Mouse (Mus musculus): ENCODE results near the gene Prmt1. TPM values are rescaled to one million over a fixed set of nuclear protein-coding genes. Genes with fewer than 3 reads are reported as not detected.

Gene Prmt1
- polyA plus RNA-seq, 1 experiment from 2014 or later = 514 TPM

GRCm38 (mm10) chr7:45013366-45014095 is 27.2 kb upstream of the Prmt1 start:
- in situ Hi-C loops (cut with MboI; ENCODE audit: low pct_unique_long_range_greater_than_20kb) = no loop called here
- POLR2A ChIA-PET = interaction anchor here (2.0 to 3.2 kb wide), 2 partner anchors 9 to 12 kb away, joined by 7 to 17 read pairs; no protein-coding TSS in a partner anchor

DNA sequence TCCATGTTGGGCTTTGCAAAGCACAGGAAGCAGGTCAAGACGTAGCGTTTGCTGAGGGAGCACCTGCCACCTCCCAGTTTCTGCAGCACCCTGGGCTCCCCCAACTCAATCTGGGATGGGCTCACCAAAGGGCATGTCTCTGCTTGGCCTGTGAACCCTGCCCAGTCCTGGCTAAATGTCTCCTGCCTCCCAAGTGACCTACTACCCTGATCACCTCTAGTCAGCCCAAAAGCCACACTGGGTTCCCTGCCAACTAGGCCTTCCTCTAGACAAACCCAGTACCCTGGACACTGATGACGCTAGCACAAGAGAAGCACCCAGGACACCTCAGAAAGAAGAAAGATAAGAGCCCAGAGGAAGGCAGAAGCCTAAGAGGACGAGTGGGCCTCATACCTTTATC is 26.5 kb upstream of the Prmt1 start:
- no peak for DNase-seq (ENCODE audit: low read depth, low spot score)
- TF ChIP-seq CTCF (IDR thresholded peaks at IDR 0.05) = no peak
- in situ Hi-C loops (cut with MboI; ENCODE audit: low pct_unique_long_range_greater_than_20kb) = no loop called here
- ATAC-seq = no peak
- H3K27me3 ChIP-seq = no peaks in the 10 kb centered on the region
- CTCF ChIA-PET = interaction anchor here (1.2 kb wide), 1 partner anchor 11 kb away, joined by 3 read pairs; no protein-coding TSS in a partner anchor
- POLR2A ChIA-PET = interaction anchor here (2.0 to 3.2 kb wide), 2 partner anchors 8 to 11 kb away, joined by 7 to 17 read pairs; no protein-coding TSS in a partner anchor

More at GRCm38 (mm10) chr7:45013366-45014095, 27.2 kb upstream of the Prmt1 start:
- no peak for TF ChIP-seq CTCF (IDR thresholded peaks at IDR 0.05)
- ATAC-seq (no peak), DNase-seq (ENCODE audit: low read depth, low spot score) (no peak)
- H3K27me3 ChIP-seq = no peaks in the 10 kb centered on the region
- CTCF ChIA-PET = interaction anchor here (0.8 kb wide), 1 partner anchor 38 kb away, joined by 3 read pairs; no protein-coding TSS in a partner anchor

DNA sequence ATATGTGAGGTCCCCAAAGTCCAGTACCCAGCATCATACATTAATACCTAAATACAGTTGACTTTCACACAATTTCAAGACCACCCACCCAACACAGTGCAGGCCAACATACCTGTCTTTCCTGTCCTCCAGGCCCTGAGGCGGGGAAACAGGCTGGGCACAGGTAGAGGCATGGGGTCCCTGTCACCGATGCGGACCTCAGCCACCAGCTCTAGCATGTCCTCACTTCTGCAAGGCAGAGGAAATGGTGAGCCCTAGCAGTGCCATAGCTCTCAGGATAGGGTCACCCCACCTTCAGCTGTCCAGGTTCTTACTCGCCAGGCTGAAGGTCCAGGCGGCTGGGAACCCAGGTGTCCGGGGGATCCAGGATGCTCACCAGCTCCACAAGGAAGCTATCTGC is 25.6 kb upstream of the Prmt1 start:
- TF ChIP-seq CTCF (IDR thresholded peaks at IDR 0.05) = no peak
- CTCF ChIA-PET = interaction anchor here (1.2 kb wide), 1 partner anchor 10 kb away, joined by 3 read pairs; no protein-coding TSS in a partner anchor
- no peaks in the 10 kb centered on the region for H3K27me3 ChIP-seq
- in situ Hi-C loops (cut with MboI; ENCODE audit: low pct_unique_long_range_greater_than_20kb) = no loop called here
- POLR2A ChIA-PET = interaction anchor here (0.6 kb wide), 1 partner anchor 37 kb away, joined by 3 read pairs; no protein-coding TSS in a partner anchor
- no peak for DNase-seq (ENCODE audit: low read depth, low spot score)
- ATAC-seq = no peak

DNA sequence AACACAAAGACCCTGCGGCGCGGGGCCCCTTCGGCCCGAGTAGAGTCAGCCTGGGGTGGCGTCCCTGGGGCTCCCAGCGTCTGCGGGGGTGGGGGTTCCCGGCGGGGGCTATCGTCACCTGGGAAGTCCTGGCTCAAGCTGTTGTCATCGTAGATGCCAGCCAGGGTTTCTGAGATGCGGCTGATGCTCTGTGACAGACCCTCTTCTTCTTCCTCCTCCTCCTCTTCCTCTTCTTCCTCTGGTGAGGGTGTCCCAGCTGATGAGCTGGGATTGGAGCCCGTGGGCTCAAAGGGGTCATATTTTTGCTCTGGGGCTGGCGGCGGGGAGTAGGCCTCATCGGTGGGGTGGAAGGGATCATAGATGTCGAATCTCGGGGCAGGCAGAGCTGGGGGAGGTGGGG is 22.0 kb upstream of the Prmt1 start:
- in situ Hi-C loops (cut with MboI; ENCODE audit: low pct_unique_long_range_greater_than_20kb) = no loop called here
- ATAC-seq = no peak
- no peak for TF ChIP-seq CTCF (IDR thresholded peaks at IDR 0.05)
- H3K27me3 ChIP-seq = no peaks in the 10 kb centered on the region
- ChIA-PET POLR2A (no interaction called here), CTCF (no interaction called here)
- no peak for DNase-seq (ENCODE audit: low read depth, low spot score)

- ATAC-seq (no peak), DNase-seq (ENCODE audit: low read depth, low spot score) (no peak)
- H3K27me3 ChIP-seq = no peaks in the 10 kb centered on the region
- no peak for TF ChIP-seq CTCF (IDR thresholded peaks at IDR 0.05)
- ChIA-PET POLR2A (no interaction called here), CTCF (no interaction called here)
- in situ Hi-C loops (cut with MboI; ENCODE audit: low pct_unique_long_range_greater_than_20kb) = no loop called here
Measured at GRCm38 (mm10) chr7:45007846-45008245, 21.5 kb upstream of the Prmt1 start.

GRCm38 (mm10) chr7:45007141-45007540 is 20.8 kb upstream of the Prmt1 start:
- ChIA-PET POLR2A (no interaction called here), CTCF (no interaction called here)
- H3K27me3 ChIP-seq = no peaks in the 10 kb centered on the region
- DNase-seq (ENCODE audit: low read depth, low spot score) (no peak), ATAC-seq (no peak)
- no peak for TF ChIP-seq CTCF (IDR thresholded peaks at IDR 0.05)
- in situ Hi-C loops (cut with MboI; ENCODE audit: low pct_unique_long_range_greater_than_20kb) = no loop called here

DNA sequence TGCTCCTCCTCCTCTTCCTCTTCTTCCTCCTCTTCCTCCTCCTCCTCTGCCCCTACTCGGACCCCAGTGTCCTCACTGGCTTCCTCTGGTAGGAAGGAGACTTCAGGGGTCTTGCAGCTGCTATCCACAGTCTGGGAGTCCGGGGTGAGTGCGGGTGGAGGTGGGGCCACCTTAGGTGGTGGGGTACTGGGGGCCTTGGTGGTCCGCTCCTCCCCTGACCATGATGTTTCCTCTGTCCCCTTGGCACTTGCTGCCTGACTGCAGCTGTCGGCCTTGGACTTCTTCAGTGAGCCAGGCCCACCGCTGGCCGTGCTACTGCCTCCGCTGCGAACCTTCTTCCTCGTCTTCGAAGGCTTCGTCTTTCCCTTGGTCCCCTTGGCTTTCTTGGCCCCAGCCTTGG is 20.1 kb upstream of the Prmt1 start:
- no peak for TF ChIP-seq CTCF (IDR thresholded peaks at IDR 0.05)
- H3K27me3 ChIP-seq = no peaks in the 10 kb centered on the region
- no peak for ATAC-seq
- ChIA-PET POLR2A (interaction anchor here (1.2 kb wide), 1 partner anchor 11 kb away, joined by 3 read pairs; no protein-coding TSS in a partner anchor), CTCF (no interaction called here)
- in situ Hi-C loops (cut with MboI; ENCODE audit: low pct_unique_long_range_greater_than_20kb) = no loop called here
- no peak for DNase-seq (ENCODE audit: low read depth, low spot score)

DNA sequence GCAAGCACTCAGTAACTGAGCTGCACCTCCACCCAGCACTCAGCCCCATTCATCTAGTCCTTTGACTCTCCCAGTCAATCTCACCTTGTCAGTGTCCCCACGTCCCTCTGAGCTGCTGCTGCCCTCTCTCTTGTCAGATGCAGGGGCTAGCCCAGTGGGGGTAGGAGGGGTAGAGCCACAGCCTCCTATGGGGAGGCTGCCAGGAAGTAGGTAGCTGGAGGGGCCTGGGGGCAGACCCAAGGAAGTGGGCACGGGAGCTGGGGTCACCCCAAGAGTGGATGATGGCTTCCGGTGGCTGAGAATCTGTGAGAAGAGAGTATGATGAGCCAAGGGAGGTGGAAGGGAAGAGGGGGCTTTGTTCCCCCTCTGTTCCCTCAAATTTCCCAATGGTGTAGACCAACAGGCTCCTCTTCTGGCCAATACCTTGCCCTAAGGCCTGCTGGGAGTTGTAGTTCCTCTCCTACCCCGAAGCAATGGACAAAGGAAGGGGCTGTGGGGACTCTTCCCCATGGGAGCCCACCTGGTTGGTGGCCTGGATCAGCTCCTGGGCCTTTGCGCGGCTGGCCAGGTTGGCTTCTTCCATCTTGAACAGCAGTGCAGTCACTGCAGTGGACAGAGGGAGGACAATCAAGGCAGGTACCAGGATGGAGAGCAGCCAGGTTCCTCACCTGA is 19.1 kb upstream of the Prmt1 start:
- ATAC-seq (no peak), DNase-seq (ENCODE audit: low read depth, low spot score) (no peak)
- TF ChIP-seq CTCF (IDR thresholded peaks at IDR 0.05) = no peak
- no peaks in the 10 kb centered on the region for H3K27me3 ChIP-seq
- ChIA-PET CTCF (interaction anchor here (0.9 to 1.6 kb wide), 2 partner anchors 9 to 10 kb away, joined by 3 to 4 read pairs; no protein-coding TSS in a partner anchor), POLR2A (interaction anchor here (1.2 to 2.6 kb wide), 2 partner anchors 9 to 12 kb away, joined by 3 to 17 read pairs; no protein-coding TSS in a partner anchor)
- in situ Hi-C loops (cut with MboI; ENCODE audit: low pct_unique_long_range_greater_than_20kb) = no loop called here

DNA sequence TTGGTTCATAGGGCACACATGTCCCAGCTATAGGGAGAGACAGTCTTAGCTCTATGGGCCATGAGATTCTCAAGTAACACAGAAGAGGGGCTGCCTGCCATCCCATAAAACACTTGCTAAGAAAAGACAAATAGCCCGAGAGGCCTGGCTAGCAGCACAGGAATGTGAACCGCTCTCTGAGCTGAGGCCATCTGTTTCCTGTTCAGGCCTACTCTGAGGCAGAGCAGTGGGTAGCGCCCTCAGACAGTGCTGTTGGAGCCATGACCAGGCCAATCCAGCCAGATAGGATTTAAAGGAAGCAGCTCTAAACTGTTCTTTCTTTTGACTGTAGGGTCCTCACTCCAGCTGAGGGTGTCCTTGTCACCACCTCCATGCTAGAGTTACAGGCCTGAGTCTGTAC is 18.2 kb upstream of the Prmt1 start:
- DNase-seq (ENCODE audit: low read depth, low spot score) (no peak), ATAC-seq (no peak)
- in situ Hi-C loops (cut with MboI; ENCODE audit: low pct_unique_long_range_greater_than_20kb) = no loop called here
- no peaks in the 10 kb centered on the region for H3K27me3 ChIP-seq
- ChIA-PET CTCF (interaction anchor here (1.2 to 1.6 kb wide), 2 partner anchors 10 to 20 kb away, joined by 3 to 4 read pairs; no protein-coding TSS in a partner anchor), POLR2A (interaction anchor here (2.6 kb wide), 1 partner anchor 10 kb away, joined by 17 read pairs; no protein-coding TSS in a partner anchor)
- TF ChIP-seq CTCF (IDR thresholded peaks at IDR 0.05) = no peak

DNA sequence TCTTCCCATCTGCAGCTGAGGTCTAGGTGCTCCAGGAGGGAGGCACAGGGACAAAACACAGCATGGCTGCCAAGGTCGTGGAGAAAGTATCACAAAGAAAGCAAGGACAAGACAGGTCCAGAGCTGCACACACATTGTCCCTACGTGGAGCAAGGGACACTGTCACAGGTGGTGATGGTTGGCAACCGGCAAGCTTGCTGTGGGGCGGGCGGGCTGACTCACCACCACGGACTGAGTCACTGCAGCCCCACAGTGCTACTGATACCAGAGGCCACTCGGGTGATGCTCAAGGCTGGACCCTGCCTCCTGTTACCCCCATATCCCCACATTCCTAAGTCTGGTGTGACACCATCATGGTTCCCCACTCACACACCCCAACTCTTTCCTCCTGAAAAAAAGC is 16.1 kb upstream of the Prmt1 start:
- CTCF ChIA-PET = interaction anchor here (0.9 to 1.6 kb wide), 2 partner anchors 10 to 64 kb away, joined by 3 to 4 read pairs; no protein-coding TSS in a partner anchor
- in situ Hi-C loops (cut with MboI; ENCODE audit: low pct_unique_long_range_greater_than_20kb) = no loop called here
- POLR2A ChIA-PET = interaction anchor here (1.2 to 1.4 kb wide), 2 partner anchors 11 to 15 kb away, joined by 5 to 7 read pairs; partner anchors contain the start of gene Rras
- no peaks in the 10 kb centered on the region for H3K27me3 ChIP-seq
- ATAC-seq (peak; percentile 8), DNase-seq (ENCODE audit: low read depth, low spot score) (no peak)
- no peak for TF ChIP-seq CTCF (IDR thresholded peaks at IDR 0.05)
